Mouse (Mus musculus): ENCODE data around the gene Braf.

Braf gene

GRCm38 (mm10) chr6:39557723-39558261 lies 167.5 kb downstream of the Braf start, which contains the start of gene Dennd2a:
Dennd2a (minus strand) TSS chr6:39557867.
- DNase-seq (ENCODE audit: extremely low read depth, low read depth) = no peak

GRCm38 (mm10) chr6:39556900-39557659 lies 168.2 kb downstream of the Braf start:
- DNase-seq (ENCODE audit: extremely low read depth, low read depth) = no peak

GRCm38 (mm10) chr6:39555648-39555945 lies 169.7 kb downstream of the Braf start:
- DNase-seq (ENCODE audit: extremely low read depth, low read depth) = no peak

GRCm38 (mm10) chr6:39554888-39555647 lies 170.2 kb downstream of the Braf start:
- DNase-seq (ENCODE audit: extremely low read depth, low read depth) = no peak

Data from MEL-GATA-1-ER (cell line).